ENCODE assay signal across 23 mouse cellular contexts in the genomic region with DNA sequence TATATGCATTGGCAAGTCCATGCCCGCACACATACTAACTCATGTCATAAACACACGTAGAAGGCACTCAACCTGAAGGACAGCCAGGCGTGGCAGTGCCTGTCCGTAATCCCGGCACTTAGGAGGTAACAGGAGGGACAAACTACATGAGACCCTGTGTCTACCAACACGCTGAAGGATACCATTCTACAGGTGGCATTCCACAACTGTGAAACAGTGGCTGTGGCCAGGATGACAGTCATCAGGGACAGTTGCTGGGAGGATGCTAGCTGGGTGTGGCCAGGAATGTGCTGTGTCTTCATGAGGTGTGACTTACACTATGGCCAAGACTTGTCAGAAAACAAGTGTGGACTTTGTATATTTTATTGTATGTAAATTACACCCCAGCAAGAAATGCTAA. TPM values are rescaled to one million over a fixed set of nuclear protein-coding genes. Genes with fewer than 3 reads are reported as not detected.
"Had no signal": no experiment of that assay in that cellular context is flagged by ENCODE, and none has a peak within 500 bp of the region (broad histone marks: within the 10 kb centered on the region; RNA-seq: fewer than 3 reads in every experiment).

No protein-coding gene starts in this region.

- H3K4me2 ChIP-seq: kidney, embryonic 15.5 days; limb, embryonic 12.5 days; limb, embryonic 15.5 days; liver, embryonic 11.5 days; lung, embryonic 14.5 days; midbrain, embryonic 12.5 days; neural tube, embryonic 12.5 days had no signal

- H3K4me3 ChIP-seq: kidney, embryonic 15.5 days; limb, embryonic 12.5 days; limb, embryonic 15.5 days; midbrain, embryonic 12.5 days; neural tube, embryonic 12.5 days had no signal

- H3K9ac ChIP-seq: kidney, embryonic 15.5 days; limb, embryonic 12.5 days; limb, embryonic 15.5 days; liver, embryonic 14.5 days; liver, postnatal 0 days; lung, embryonic 14.5 days; midbrain, embryonic 12.5 days; neural tube, embryonic 12.5 days had no signal

- DNase-seq: kidney, adult 11 months; kidney, adult 8-10 months; kidney, postnatal 10 days; kidney, postnatal 36 days; left cerebral cortex, postnatal 4 days; liver, postnatal 0 days; lung, embryonic 14.5 days; retina, postnatal 1 day; right cerebral cortex, postnatal 25 days; thymus, postnatal 25 days had no signal

- H3K27ac ChIP-seq: kidney, embryonic 15.5 days; limb, embryonic 12.5 days; limb, embryonic 15.5 days; liver, embryonic 14.5 days; macrophage; midbrain, embryonic 12.5 days; neural tube, embryonic 12.5 days had no signal

- H3K36me3 ChIP-seq: limb, embryonic 15.5 days; midbrain, embryonic 12.5 days had no signal

- H3K27me3 ChIP-seq: kidney, embryonic 15.5 days; limb, embryonic 12.5 days; limb, embryonic 15.5 days; midbrain, embryonic 12.5 days; neural tube, embryonic 12.5 days had no signal

- H3K9me3 ChIP-seq: kidney, embryonic 15.5 days; limb, embryonic 12.5 days; limb, embryonic 15.5 days; midbrain, embryonic 12.5 days; neural tube, embryonic 12.5 days had no signal

- ATAC-seq: inflammation-experienced regulatory T-cells, adult 6 months; liver, postnatal 0 days; lung, postnatal 0 days; midbrain, embryonic 16.5 days had no signal

- H3K4me1 ChIP-seq: limb, embryonic 12.5 days; midbrain, embryonic 12.5 days; neural tube, embryonic 12.5 days had no signal

RNA-seq across cellular contexts. Expression of a gene that starts 24.6 kb away (rescaled TPM):
- total RNA-seq: megakaryocyte-erythroid progenitor cell, adult 5-6 weeks; monocyte, adult 5-6 weeks had no signal
- polyA plus RNA-seq: kidney, embryonic 15.5 days; limb, embryonic 12.5 days; limb, embryonic 15.5 days; liver, embryonic 11.5 days; liver, postnatal 0 days; lung, embryonic 14.5 days; lung, postnatal 0 days; macrophage; midbrain, embryonic 12.5 days had no signal
